Comparison of ENCODE assay signal across 9 mouse cellular contexts in genomic region chr2:65121435-65121834, GRCm38 (mm10).
DNase-seq lines count a peak whose midpoint lies in the region; ATAC-seq lines count a peak whose summit lies in the region.
"Had no signal": no experiment of that assay in that cellular context is flagged by ENCODE, and none has a peak within 500 bp of the region (broad histone marks: within the 10 kb centered on the region; RNA-seq: fewer than 3 reads in every experiment).

No protein-coding gene starts in this region.

- 10% methylated on average over 1 of the region's 1 CpGs for WGBS in limb, embryonic 11.5 days
- 8% methylated on average over 1 of the region's 1 CpGs for WGBS in limb, embryonic 10.5 days
- 9% methylated on average over 1 of the region's 1 CpGs for WGBS in forebrain, embryonic 13.5 days

- no peak for ATAC-seq in cerebellum, adult (ENCODE audit: insufficient number of reproducible peaks, low FRiP score, low TSS enrichment)
- no peak for ATAC-seq in limb, embryonic 11.5 days (ENCODE audit: insufficient number of reproducible peaks, low FRiP score, low TSS enrichment, low read depth)
- no peak for ATAC-seq in forebrain, embryonic 13.5 days

- no peaks in the 10 kb centered on the region; the same call in 1 of the 2 replicates for H3K4me1 ChIP-seq in limb, embryonic 11.5 days (ENCODE audit: control insufficient read depth, insufficient read depth, low read length)
- peaks cover 17% of the 10 kb centered on the region for H3K4me1 ChIP-seq in limb, embryonic 10.5 days
- H3K4me1 ChIP-seq in forebrain, embryonic 13.5 days, result 0 out of 2 replicates have a peak, but pooled peaks cover 6% of the 10 kb centered on the region
- H3K4me1 ChIP-seq: stomach, embryonic 15.5 days had no signal

- no peak overlapping the region for H3K9ac ChIP-seq in limb, embryonic 11.5 days (ENCODE audit: low read length)
- no peak overlapping the region for H3K9ac ChIP-seq in forebrain, embryonic 13.5 days
- H3K9ac ChIP-seq: stomach, embryonic 15.5 days had no signal

- no peaks in the 10 kb centered on the region for H3K9me3 ChIP-seq in limb, embryonic 11.5 days (ENCODE audit: control insufficient read depth, low read length)
- H3K9me3 ChIP-seq in limb, embryonic 10.5 days (replicated peaks), result no peaks in the 10 kb centered on the region
- no peaks in the 10 kb centered on the region for H3K9me3 ChIP-seq in forebrain, embryonic 13.5 days (replicated peaks)
- H3K9me3 ChIP-seq: stomach, embryonic 15.5 days had no signal

- H3K4me3 ChIP-seq in limb, embryonic 11.5 days (ENCODE audit: low read depth, low read length), result no peak overlapping the region
- H3K4me3 ChIP-seq in limb, embryonic 10.5 days, result no peak overlapping the region
- no peak overlapping the region for H3K4me3 ChIP-seq in forebrain, embryonic 13.5 days
- H3K4me3 ChIP-seq: stomach, embryonic 15.5 days had no signal

- no peak overlapping the region for H3K4me2 ChIP-seq in limb, embryonic 11.5 days (ENCODE audit: low read depth, severe bottlenecking)
- no peak overlapping the region for H3K4me2 ChIP-seq in forebrain, embryonic 13.5 days
- H3K4me2 ChIP-seq: stomach, embryonic 15.5 days had no signal

- no peak overlapping the region for H3K27ac ChIP-seq in limb, embryonic 11.5 days (replicated peaks; ENCODE audit: low read depth, low read length)
- no peak overlapping the region for H3K27ac ChIP-seq in limb, embryonic 10.5 days
- no peak overlapping the region for H3K27ac ChIP-seq in forebrain, embryonic 13.5 days
- H3K27ac ChIP-seq: stomach, embryonic 15.5 days had no signal

- no peaks in the 10 kb centered on the region for H3K27me3 ChIP-seq in limb, embryonic 11.5 days (ENCODE audit: control insufficient read depth, insufficient read depth, low read length)
- no peaks in the 10 kb centered on the region for H3K27me3 ChIP-seq in limb, embryonic 10.5 days (ENCODE audit: low read depth, poor library complexity, severe bottlenecking)
- H3K27me3 ChIP-seq in forebrain, embryonic 13.5 days, result no peaks in the 10 kb centered on the region
- H3K27me3 ChIP-seq: stomach, embryonic 15.5 days had no signal

- no peaks in the 10 kb centered on the region for H3K36me3 ChIP-seq in limb, embryonic 11.5 days (ENCODE audit: control insufficient read depth, insufficient read depth, low read length)
- no peaks in the 10 kb centered on the region for H3K36me3 ChIP-seq in limb, embryonic 10.5 days
- H3K36me3 ChIP-seq in forebrain, embryonic 13.5 days (ENCODE audit: poor library complexity, severe bottlenecking), result no peaks in the 10 kb centered on the region

- peak; percentile 70 to 78 for DNase-seq in cerebellum, postnatal 14 days
- peak; percentile 63 for DNase-seq in limb, embryonic 11.5 days (ENCODE audit: low spot score)
- no peak for DNase-seq in limb, embryonic 10.5 days (ENCODE audit: low spot score)
- peak; percentile 79 for DNase-seq in adipocyte (ENCODE audit: low spot score)
- peak; percentile 58 for DNase-seq in layer of hippocampus, adult 9-10 months (ENCODE audit: low spot score)
- peak; percentile 17 for DNase-seq in retina, postnatal 7 days (ENCODE audit: low read depth, low spot score)
